Mouse (Mus musculus) layer of hippocampus, adult 2 months (tissue): ENCODE results near the gene Ryr1. TPM values are rescaled to one million over a fixed set of nuclear protein-coding genes. Genes with fewer than 3 reads are reported as not detected.
"Not testable (repeated sequence)": the region's sequence is repeated elsewhere in the genome, so short reads cannot be mapped to it uniquely, and the experiment has no call there.

ENCODE experiments used
- DNase-seq, 2 experiments: peaks; one replicate each; pipeline ENCODE4 v3.0.0; 2022; ENCODE audit warnings: low spot score in 2 of 2
- H3K27ac ChIP-seq: fragments of 200-600 bp; 2 replicates; pipeline ENCODE4 v1.8.1; 2022
- H3K4me3 ChIP-seq: fragments of 200-600 bp; 2 replicates; pipeline ENCODE4 v1.8.1; 2022; ENCODE audit warnings: mild to moderate bottlenecking
- CTCF ChIP-seq: fragments of 200-600 bp; conservative IDR thresholded peaks from 2 replicates; pipeline ENCODE4 v1.8.1; 2022; ENCODE audit warnings: antibody characterized with exemption, mild to moderate bottlenecking, moderate library complexity
- total RNA-seq, 2 experiments: library from RNA; stranded (reverse); gene quantifications; 2 replicates each; pipeline ENCODE4 v1.2.3; 2021

The Ryr1 gene
- total RNA-seq, 2 experiments from 2014 or later, result 19.6 to 23.3 TPM

DNA sequence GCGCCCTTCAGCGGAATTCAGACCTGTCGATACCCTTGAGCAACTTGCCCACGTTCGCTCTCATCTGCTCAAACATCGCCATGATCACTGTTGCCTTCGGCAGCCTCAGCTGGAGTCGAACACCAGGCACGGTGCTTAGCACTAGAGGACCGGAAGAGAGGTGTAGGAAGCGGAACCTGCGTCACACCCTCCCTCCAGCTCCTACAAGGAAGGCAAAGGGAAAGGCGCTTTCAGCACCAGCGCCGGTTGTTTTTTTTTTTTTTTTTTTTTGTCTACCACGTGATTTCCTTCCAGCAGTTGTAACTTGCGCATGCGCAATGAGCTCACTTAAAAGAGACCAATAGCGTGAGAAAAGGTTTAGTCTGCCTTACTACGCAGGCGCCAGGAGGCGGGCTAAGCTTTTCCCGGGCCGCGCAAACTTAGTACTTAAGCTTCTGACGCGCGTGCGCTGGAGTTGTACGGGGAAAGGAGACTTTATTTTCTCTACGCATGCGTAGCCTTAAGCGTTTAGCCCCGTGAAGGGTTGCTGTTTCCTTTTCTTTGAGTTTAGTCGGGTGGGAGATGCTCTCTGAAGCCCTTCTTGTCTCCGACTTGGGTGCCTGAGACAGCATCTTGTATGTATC lies 143.2 kb downstream of the Ryr1 start, which contains the start of the genes Eif3k and Map4k1:
TSS of gene Eif3k (minus strand) at position 214 of the 623 bp plus-strand sequence.
TSS of gene Map4k1 (plus strand) at position 400 of the 623 bp plus-strand sequence.
- peak; percentile 46 for TF ChIP-seq CTCF
- H3K4me3 ChIP-seq, result peak within 1 kb of the TSS; percentile 81

DNA sequence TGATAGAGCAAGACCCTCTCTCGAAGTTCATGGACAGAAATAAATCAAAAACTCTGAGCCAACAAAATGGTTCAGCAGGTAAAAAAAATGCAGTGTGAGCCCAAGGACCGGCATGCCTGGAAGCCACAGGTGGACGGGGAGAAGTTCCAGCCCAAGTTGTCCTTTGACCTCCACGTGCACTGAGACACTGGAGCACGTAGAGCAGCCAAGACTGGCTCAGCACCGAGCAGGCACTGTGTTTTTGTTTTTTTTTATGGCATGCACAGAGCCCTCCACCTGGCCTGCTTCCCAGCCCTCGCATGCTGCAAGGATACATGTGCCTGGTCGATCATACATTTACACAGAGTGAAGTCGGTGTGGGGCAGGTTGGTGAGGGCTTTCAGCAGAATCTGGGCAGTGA lies 147.4 kb downstream of the Ryr1 start:
- no peak overlapping the region for H3K4me3 ChIP-seq
- no peak for TF ChIP-seq CTCF

More for the DNA sequence above, 143.2 kb downstream of the Ryr1 start, which contains the start of the genes Eif3k and Map4k1:
- H3K27ac ChIP-seq, result peak within 1 kb of the TSS; percentile 93
- peak; percentile 94 to 98 for DNase-seq

DNA sequence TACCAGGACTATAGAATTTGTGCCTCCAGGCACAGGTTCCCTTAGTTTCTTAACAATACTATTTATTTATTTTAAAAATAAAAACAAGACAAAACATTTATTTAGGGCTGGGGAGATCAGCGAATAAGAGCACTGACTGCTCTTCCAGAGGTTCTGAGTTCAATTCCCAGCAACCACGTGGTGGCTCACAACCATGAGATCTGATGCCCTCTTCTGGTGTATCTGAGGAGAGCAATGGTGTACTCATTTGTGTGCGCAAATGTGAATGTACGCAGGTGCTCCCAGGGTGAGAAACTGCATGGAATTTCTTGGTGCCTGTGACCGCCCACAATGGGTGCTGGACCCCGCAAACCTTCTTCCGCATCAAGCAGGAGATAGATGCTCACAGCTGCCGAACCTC lies 152.0 kb downstream of the Ryr1 start:
- H3K27ac ChIP-seq, result no peak overlapping the region
- DNase-seq, result no peak
- peak; percentile 56 for TF ChIP-seq CTCF
- no peak overlapping the region for H3K4me3 ChIP-seq

More for the DNA sequence above, 147.4 kb downstream of the Ryr1 start:
- DNase-seq, result no peak
- no peak overlapping the region for H3K27ac ChIP-seq

DNA sequence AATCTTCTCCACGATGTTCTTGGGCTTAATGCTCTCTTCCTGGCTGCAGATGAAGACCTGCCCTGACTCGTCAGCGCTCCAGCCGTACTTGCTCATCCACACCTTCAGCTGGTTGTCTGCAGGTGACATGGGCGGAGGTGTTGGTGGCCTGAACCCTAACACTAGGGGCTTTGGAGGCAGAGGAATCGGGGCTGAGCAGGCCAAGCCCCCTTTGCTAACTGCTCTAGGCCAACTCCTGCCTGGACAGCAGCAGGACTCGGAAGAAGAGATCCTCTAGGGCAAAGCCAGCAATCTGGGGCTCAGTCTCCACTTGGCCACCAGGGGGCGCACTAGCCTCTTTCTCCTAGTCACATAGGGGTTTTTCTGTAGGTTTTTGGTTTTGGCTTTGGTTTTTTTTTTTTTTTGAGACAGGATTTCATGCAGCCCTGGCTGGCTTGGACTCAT lies 152.4 kb downstream of the Ryr1 start:
- Histone ChIP-seq H3K27ac (peak overlapping the region; percentile 75), H3K4me3 (no peak overlapping the region)
- peak; percentile 83 for TF ChIP-seq CTCF
- DNase-seq, result peak; percentile 49 to 83

DNA sequence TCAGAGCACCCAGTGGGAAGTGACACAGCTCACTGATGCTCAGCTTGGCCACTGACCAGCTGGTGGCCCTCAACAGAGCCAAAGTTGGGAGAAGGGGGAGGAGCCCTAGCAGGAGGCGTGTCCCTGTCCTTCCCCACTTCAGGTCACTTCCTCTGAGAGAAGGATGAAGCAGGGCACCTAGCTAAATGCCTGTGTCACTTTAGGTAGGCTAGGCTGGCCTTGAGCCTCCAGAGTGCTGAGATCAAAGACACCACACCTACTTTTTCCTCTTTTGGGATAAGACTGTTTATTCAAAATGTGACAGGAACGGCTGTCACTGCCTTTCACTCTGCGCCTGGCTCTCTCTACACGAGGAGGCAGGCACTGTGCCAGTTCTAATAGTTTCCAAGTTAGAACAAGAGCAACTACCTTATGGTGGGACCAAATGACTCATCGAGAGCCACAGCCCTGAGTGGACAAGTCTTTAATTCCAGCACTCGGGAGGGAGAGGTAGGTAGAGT lies 153.2 kb downstream of the Ryr1 start:
- H3K4me3 ChIP-seq, result no peak overlapping the region
- peak overlapping the region; percentile 49; the same call in 1 of the 2 replicates for H3K27ac ChIP-seq
- TF ChIP-seq CTCF, result no peak
- DNase-seq, result peak; percentile 59

DNA sequence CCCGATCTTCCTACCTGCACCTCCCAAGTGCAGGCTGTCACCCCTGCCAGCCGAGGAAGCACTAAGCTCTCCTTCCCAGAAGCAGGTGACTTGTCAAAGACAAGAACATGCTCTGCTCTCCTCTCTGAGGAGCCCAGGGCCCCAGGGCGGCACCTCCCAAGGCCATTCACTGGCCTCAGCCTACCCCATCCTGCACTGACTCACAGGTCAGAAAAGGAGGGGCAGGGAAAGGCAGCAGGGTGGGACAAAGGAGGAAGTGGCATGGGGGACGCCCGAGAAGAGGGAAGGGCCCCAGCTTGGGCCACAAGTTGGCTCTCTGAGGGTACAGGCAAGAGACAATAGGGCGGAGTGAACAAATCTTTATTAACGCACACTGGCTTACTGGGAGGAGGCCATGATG lies 153.9 kb downstream of the Ryr1 start:
- no peak for TF ChIP-seq CTCF
- Histone ChIP-seq H3K4me3 (no peak overlapping the region), H3K27ac (peak overlapping the region; percentile 49; the same call in 1 of the 2 replicates)
- DNase-seq, result no peak

DNA sequence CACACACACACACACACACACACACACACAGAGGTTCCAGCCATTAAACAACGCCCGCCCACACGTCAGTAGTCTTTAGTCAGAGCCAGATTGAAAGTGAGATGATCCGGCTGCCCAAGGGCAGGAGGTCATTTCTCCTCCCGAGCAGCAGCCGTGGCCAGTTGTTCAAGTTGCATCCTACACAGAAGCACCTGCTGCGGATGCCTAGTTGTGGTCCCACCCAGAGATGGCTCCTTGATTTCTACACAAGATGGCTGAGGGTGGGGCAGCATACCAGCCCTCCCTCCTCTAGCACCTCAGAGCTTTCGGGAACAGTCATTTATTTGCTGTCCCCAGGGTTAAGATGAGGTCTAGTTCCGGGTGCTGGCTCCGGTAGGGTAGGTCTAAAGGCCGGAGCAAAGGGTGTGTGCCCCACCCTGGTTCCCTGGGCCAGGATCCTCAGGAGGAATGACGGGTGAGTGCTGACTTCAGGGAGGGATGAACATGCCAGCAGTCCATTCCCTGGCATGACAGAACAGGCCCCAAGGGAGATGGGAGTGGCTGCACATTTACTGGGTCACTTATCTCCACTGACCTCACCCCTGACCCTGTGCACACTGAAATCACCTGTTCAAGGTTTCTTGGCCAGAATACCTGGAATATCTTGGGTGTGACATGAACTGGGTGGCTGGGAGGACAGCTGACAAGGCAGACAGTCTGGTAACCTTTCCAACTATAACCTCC lies 155.1 kb downstream of the Ryr1 start:
- Histone ChIP-seq H3K4me3 (no peak overlapping the region), H3K27ac (no peak overlapping the region)
- DNase-seq, result no peak
- no peak for TF ChIP-seq CTCF

DNA sequence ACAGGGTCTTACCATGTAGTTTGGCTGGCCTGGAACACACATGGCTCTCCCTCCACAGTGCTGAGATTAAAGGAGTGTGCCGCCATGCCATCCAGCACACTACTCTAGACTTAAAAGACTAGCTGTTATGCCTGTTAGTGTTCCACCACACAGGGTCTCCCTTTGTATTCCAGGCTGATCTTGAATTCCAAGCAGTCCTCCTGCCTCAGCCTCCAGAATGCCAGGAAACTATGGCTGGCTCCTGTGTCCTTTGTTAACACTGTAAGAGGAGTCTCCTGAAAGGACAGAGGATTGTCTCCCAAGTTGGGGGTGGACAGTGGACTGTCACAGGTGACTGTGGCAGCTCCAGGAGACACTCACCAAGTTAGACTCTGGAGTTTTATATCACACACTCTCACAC lies 155.7 kb downstream of the Ryr1 start:
- Histone ChIP-seq H3K27ac (no peak overlapping the region), H3K4me3 (no peak overlapping the region)
- TF ChIP-seq CTCF, result no peak
- DNase-seq, result no peak

DNA sequence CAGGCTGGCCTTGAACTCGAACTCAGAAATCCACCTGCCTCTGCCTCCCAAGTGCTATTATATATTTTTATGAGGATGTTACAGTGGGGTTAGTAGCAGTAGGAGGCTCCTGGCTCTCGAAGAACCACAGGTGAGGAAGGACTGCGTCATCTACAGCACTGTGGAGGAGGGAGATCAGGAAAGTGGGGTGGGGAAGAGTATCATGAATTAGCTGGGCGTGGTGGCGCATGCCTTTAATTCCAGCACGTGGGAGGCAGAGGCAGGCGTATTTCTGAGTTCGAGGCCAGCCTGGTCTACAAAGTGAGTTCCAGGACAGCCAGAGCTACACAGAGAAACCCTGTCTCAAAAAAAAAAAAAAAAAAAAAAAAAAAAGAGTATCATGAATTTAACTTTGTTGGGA lies 156.9 kb downstream of the Ryr1 start:
- not testable (repeated sequence) for DNase-seq, H3K4me3 ChIP-seq, H3K27ac ChIP-seq

DNA sequence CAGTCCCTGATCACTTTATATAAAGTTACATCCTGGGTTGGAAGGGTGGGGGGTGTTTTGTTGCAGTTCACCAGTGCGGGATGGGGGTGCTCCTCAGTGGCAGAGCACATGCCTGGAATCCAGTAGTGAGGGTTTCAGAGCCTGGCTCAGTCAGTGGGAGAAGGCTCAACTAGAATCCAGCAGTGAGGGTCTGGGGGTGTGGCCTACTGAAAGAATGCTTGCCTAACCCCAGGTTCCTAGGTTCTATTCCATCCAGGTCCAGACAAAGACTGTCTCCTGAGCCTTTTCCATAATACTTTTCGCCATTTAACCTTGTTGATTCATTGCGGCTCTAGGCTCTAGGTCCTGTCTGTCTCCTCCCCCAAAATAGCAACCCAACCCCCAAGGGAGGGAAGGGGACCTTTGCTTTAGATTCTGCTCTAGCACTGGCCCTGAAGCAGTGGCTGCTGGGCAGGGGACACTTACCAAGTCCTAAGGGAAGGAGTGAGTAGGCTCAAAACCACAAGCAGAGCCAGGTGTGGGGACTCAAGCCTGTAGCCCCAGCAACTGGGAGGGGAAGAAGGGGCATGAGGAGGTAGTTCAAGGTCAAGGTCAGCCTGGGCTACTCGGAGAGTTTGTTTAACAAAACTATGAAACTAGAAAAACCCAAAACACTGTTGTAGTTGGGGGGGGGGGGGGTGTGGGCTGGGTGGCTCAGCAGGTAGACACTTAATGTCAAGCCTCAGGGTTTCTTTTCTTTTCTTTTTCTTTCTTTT lies 158.1 kb downstream of the Ryr1 start:
- H3K4me3 ChIP-seq, result no peak overlapping the region
- TF ChIP-seq CTCF, result no peak
- H3K27ac ChIP-seq, result no peak overlapping the region
- DNase-seq, result no peak

DNA sequence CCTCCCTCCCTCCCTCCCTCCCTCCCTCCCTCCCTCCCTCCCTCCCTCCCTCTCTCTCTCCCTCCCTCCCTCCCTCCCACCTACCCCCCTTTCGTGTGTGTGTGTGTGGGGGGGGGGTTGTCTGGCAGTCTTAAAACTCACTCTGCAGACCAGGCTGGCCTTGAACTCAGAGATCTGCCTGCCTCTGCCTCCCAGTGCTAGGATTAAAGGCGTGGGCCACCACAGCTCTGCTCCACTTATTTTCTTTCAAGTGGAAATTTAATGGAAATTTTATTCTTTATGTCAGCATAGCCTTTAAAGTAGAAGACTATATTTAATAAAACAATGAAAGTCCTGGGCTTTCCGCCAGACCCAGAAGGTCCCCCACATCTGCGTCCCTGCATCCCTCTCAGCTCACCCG lies 158.8 kb downstream of the Ryr1 start:
- no peak for DNase-seq
- no peak overlapping the region for H3K4me3 ChIP-seq
- no peak for TF ChIP-seq CTCF

DNA sequence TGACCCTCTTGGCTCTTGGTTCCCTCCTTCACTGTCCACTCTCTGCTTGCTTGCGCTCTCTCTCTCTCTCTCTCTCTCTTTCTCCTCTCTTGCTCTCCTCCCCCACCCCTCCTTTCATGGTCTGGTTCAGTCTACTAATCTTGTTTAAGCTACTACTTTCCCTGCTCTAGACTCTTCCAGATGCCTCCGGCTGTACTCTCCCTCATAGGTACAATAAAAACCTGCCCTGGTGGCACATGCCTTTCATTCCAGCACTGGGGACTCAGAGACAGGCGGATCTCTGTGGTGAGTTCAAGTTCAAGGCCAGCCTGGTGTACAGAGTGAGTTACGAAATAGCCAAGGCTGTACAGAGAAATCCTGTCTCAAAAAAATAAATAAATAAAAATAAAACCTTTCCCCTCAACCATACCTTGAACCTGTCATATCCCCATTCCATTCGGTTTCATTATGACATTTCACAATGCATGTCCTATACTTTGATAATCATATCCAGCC lies 159.6 kb downstream of the Ryr1 start:
- Histone ChIP-seq H3K4me3 (no peak overlapping the region), H3K27ac (no peak overlapping the region)
- TF ChIP-seq CTCF, result no peak
- DNase-seq, result no peak

More for the DNA sequence above, 158.8 kb downstream of the Ryr1 start:
- H3K27ac ChIP-seq, result no peak overlapping the region
